Mouse (Mus musculus): ENCODE measurements around the gene Lrch1.

- no peak for TF ChIP-seq POLR2A (IDR thresholded peaks at IDR 0.05; ENCODE audit: insufficient read depth, low read depth, low read length)
- no peak for TF ChIP-seq CTCF (IDR thresholded peaks at IDR 0.05; ENCODE audit: insufficient read depth, low read depth, low read length)
These were observed 38.7 kb downstream of the Lrch1 start for GRCm38 (mm10) chr14:74909021-74909420.
